Mouse (Mus musculus) bone marrow, adult 2 months (tissue): ENCODE measurements around the gene Slc8b1. TPM values are rescaled to one million over a fixed set of nuclear protein-coding genes. Genes with fewer than 3 reads are reported as not detected.
A peak's percentile ranks its signal among the peaks of the same experiment; 100 is the strongest.

Experiments used
- H3K27ac ChIP-seq: fragments of 200-500 bp; 2 replicates; pipeline ENCODE4 v1.5.1; 2012; ENCODE audit warnings: low read depth, mild to moderate bottlenecking, control low read depth, inconsistent platforms, low read length; ENCODE audit not compliant: control insufficient read depth, poor library complexity, insufficient read depth
- H3K4me1 ChIP-seq: fragments of 200-500 bp; 2 replicates; pipeline ENCODE4 v1.6.1; 2011; ENCODE audit warnings: low read length; ENCODE audit not compliant: control insufficient read depth, insufficient read depth
- H3K4me3 ChIP-seq: fragments of 200-500 bp; replicated peaks from 2 replicates; pipeline ENCODE3; 2011; ENCODE audit warnings: mild to moderate bottlenecking, low read depth, low read length, control low read depth; ENCODE audit not compliant: control insufficient read depth
- CTCF ChIP-seq: fragments of 200-500 bp; IDR thresholded peaks from 2 replicates; pipeline ENCODE4 v1.5.1; 2011; ENCODE audit warnings: low read length, control low read depth; ENCODE audit not compliant: control insufficient read depth, insufficient read depth
- POLR2A ChIP-seq: fragments of 200-500 bp; IDR thresholded peaks from 2 replicates; pipeline ENCODE4 v1.6.1; 2011; ENCODE audit warnings: low read depth, mild to moderate bottlenecking, control low read depth, low read length, borderline replicate concordance; ENCODE audit not compliant: control insufficient read depth
- WGBS: fragments of 180-500 bp; shearing (Covaris S2); methylation state at CpG from one replicate; pipeline ENCODE4 v1.1.7; 2018; 5-methylcytosine and 5-hydroxymethylcytosine counted together
- polyA plus RNA-seq: library from polyadenylated mRNA; stranded (reverse); fragments of >200 nt; gene quantifications from 2 replicates; pipeline ENCODE4 v1.2.4, GENCODE M21; 2011; ENCODE audit warnings: low replicate concordance; ENCODE audit not compliant: missing spikeins, insufficient read depth, insufficient read length

The Slc8b1 gene
- 18.8 and 45.1 TPM in 2 replicates for polyA plus RNA-seq

GRCm38 (mm10) chr5:120510982-120511642, at the start of gene Slc8b1:
Gene Slc8b1 (plus strand): TSS chr5:120511168.
- TF ChIP-seq POLR2A (peak; percentile 93; the same call in 1 of the 2 replicates), CTCF (no peak)
- Histone ChIP-seq H3K4me1 (peaks cover 4% of the 10 kb centered on the region; the same call in 1 of the 2 replicates), H3K4me3 (peak within 1 kb of the TSS; percentile 89), H3K27ac (peak within 1 kb of the TSS; percentile 67)
- under 1% methylated on average over 36 of the region's 36 CpGs for WGBS

DNA sequence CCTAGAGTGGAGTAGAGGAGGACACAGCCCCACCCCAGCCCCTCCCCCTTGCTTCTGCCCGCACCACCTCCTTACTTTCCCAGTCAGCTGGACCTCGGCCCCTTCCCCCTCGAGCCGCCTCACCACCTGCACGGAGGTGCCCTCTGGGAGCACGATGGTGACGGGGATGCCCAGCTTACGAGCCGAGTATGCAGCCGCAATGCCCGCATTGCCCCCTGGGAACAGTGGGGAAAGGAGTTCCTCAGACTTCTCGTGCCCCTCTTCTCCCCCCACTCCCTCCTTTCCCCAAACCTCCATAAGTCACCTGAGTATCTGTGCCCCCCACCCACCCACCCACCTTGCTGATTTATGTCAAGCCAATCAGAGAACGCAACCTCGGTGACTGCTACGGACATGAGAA, 49.1 kb upstream of the Slc8b1 start:
- Histone ChIP-seq H3K27ac (no peak overlapping the region), H3K4me3 (no peak overlapping the region), H3K4me1 (no peaks in the 10 kb centered on the region)
- WGBS: 82% methylated on average over 15 of the region's 15 CpGs
- TF ChIP-seq CTCF: no peak
- no peak for TF ChIP-seq POLR2A

GRCm38 (mm10) chr5:120464321-120464720, 46.6 kb upstream of the Slc8b1 start:
- 81% methylated on average over 4 of the region's 4 CpGs for WGBS
- Histone ChIP-seq H3K4me3 (no peak overlapping the region), H3K27ac (no peak overlapping the region), H3K4me1 (no peaks in the 10 kb centered on the region; the same call in 1 of the 2 replicates)
- TF ChIP-seq POLR2A (no peak), CTCF (peak; percentile 46)

DNA sequence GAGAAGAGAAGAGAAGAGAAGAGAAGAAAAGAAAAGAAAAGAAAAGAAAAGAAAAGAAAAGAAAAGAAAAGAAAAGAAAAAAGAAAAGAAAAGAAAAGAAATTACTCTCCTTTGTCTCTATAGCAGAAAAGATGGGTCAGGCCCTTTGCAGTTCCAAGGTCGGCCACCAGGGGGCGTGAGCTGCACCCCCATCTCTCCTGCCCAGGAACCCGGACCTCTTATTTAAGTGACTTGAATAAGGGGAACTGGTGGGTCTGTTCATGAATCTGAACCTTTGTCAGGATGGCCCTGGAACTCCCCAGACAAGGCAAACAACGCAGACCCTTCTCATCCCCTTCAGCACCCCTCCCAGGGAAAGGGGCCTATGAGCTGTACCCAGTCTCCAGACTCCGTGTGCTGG, 45.9 kb upstream of the Slc8b1 start:
- Histone ChIP-seq H3K4me3 (no peak overlapping the region), H3K27ac (no peak overlapping the region), H3K4me1 (no peaks in the 10 kb centered on the region; the same call in 1 of the 2 replicates)
- 41% methylated on average over 5 of the region's 5 CpGs for WGBS
- TF ChIP-seq POLR2A: no peak
- peak; percentile 65; the same call in 1 of the 2 replicates for TF ChIP-seq CTCF

DNA sequence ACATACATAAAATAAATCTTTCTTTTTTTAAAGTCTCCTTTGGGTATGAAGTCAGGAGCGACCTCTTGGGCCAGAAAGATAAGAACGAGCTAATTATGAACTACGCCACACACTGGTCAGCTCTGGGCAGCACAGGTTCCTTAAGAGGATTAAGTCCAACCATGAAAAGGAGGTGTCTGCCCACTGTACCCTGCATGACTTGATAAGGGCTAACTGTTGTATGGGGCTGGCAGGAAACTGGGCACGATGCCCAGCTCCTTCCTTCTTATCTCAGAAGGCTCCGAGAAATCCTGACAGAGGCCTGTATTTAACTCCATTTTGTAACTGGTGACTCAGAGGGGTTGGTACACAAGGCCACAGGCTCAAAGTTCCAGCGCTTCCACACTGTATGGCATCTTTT, 45.1 kb upstream of the Slc8b1 start:
- no peak overlapping the region for H3K27ac ChIP-seq
- no peaks in the 10 kb centered on the region; the same call in 1 of the 2 replicates for H3K4me1 ChIP-seq
- H3K4me3 ChIP-seq: no peak overlapping the region
- 15% methylated on average over 6 of the region's 6 CpGs for WGBS
- TF ChIP-seq CTCF (no peak), POLR2A (no peak)

DNA sequence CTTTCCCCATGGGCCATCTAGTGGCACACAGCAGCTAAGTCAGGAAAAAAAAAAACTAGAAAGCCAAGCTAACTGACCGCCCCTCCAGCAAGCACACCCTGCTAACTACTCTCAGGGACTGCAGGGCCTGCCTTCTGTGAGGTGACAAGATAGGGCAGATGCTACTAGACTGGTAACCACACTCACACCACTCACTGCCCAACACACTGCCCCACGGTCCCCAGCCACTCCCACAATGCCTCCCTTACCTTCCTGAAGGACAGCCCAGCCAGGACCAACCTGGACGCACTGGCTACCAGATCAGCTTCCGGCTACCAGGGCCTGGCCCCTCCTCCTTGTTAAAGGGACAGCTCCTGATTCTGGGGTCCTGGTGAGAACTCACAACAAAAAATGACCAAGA, 43.9 kb upstream of the Slc8b1 start:
- Histone ChIP-seq H3K27ac (no peak overlapping the region), H3K4me3 (peak overlapping the region; percentile 52)

GRCm38 (mm10) chr5:120468336-120468735, 42.6 kb upstream of the Slc8b1 start:
- WGBS: 80% methylated on average over 5 of the region's 5 CpGs
- Histone ChIP-seq H3K4me3 (no peak overlapping the region), H3K27ac (no peak overlapping the region), H3K4me1 (no peaks in the 10 kb centered on the region; the same call in 1 of the 2 replicates)
- TF ChIP-seq POLR2A (no peak), CTCF (no peak)

More for the DNA sequence above, 43.9 kb upstream of the Slc8b1 start:
- whole genome bisulfite sequencing: 37% methylated on average over 4 of the region's 4 CpGs
- H3K4me1 ChIP-seq: no peaks in the 10 kb centered on the region; the same call in 1 of the 2 replicates
- TF ChIP-seq POLR2A (no peak), CTCF (no peak)

GRCm38 (mm10) chr5:120468830-120469229, 42.1 kb upstream of the Slc8b1 start:
- Histone ChIP-seq H3K4me3 (no peak overlapping the region), H3K27ac (no peak overlapping the region), H3K4me1 (no peaks in the 10 kb centered on the region; the same call in 1 of the 2 replicates)
- TF ChIP-seq POLR2A (no peak), CTCF (no peak)
- 89% methylated on average over 6 of the region's 6 CpGs for whole genome bisulfite sequencing
